8 mouse cellular contexts compared by ENCODE assay signal in genomic region chr11:51916033-51916929, GRCm38 (mm10). TPM values are rescaled to one million over a fixed set of nuclear protein-coding genes. Genes with fewer than 3 reads are reported as not detected.
DNase-seq lines count a peak whose midpoint lies in the region; ATAC-seq lines count a peak whose summit lies in the region.

No protein-coding gene starts in this region.

- peaks cover 5% of the 10 kb centered on the region; the same call in 1 of the 2 replicates for H3K9me3 ChIP-seq in megakaryocyte, embryonic 14.5 days

- peaks cover 63% of the 10 kb centered on the region for H3K4me1 ChIP-seq in megakaryocyte, embryonic 14.5 days

- DNase-seq in R1 (ENCODE audit: low read depth, low spot score): peak; percentile 76
- DNase-seq in cerebellum, postnatal 4 days (ENCODE audit: low spot score in 2 of 2): peak; percentile 31 to 35
- DNase-seq in gastrocnemius, postnatal 10 days: peak; percentile 86
- peak; percentile 70 to 89 for DNase-seq in left cerebral cortex, adult 9 months (ENCODE audit: low spot score in 2 of 2)
- peak; percentile 84 to 89 for DNase-seq in right cerebral cortex, postnatal 10 days (ENCODE audit: low spot score in 2 of 2)
- DNase-seq in yolk sac, embryonic 10.5 days (ENCODE audit: low spot score): peak; percentile 77

- peak overlapping the region; percentile 88 for H3K4me3 ChIP-seq in megakaryocyte, embryonic 14.5 days (replicated peaks)

- peaks cover 4% of the 10 kb centered on the region for H3K36me3 ChIP-seq in megakaryocyte, embryonic 14.5 days (replicated peaks; ENCODE audit: low read length)

- ATAC-seq in inflammation-experienced regulatory T-cells, adult 6 months: peak; percentile 71

- H3K27me3 ChIP-seq in megakaryocyte, embryonic 14.5 days (replicated peaks): no peaks in the 10 kb centered on the region

RNA-seq across cellular contexts. Expression of gene Cdkn2aipnl, which starts 51.2 kb away (rescaled TPM):
- total RNA-seq in gastrocnemius, postnatal 10 days (2021): 10 to 100 TPM; 15.7 to 18.4 TPM
- 100 to 1,000 TPM in 1 of 3 experiments, 10 to 100 TPM in 2; 87.2 to 108 (median 97.6) TPM for polyA plus RNA-seq in inflammation-experienced regulatory T-cells, adult 6 months (2017; shearing (Covaris generic))
- polyA plus RNA-seq in megakaryocyte, embryonic 14.5 days (2012; ENCODE audit: insufficient read depth, low replicate concordance): 17.5 and 17.7 TPM in 2 replicates

RNA-seq across cellular contexts. Expression of gene Jade2, which starts 58.8 kb away (rescaled TPM):
- 1 to 10 TPM; 2.3 to 2.6 TPM for total RNA-seq in gastrocnemius, postnatal 10 days (2021)
- polyA plus RNA-seq in inflammation-experienced regulatory T-cells, adult 6 months (2017; shearing (Covaris generic)): 10 to 100 TPM; 14.1 to 21.5 (median 20.1) TPM
- polyA plus RNA-seq in megakaryocyte, embryonic 14.5 days (2012; ENCODE audit: insufficient read depth, low replicate concordance): 0.26 and 3.6 TPM in 2 replicates

Comparison
In these comparisons a context has a peak if more than half of its experiments do, and no peak if none do; other contexts are left out.
1. Peak in every context shown above with its lines: DNase-seq, ATAC-seq and H3K4me3 ChIP-seq.
2. DNase-seq: peak in every context shown above with its lines; median percentile 86 in right cerebral cortex, postnatal 10 days; 86 in gastrocnemius, postnatal 10 days; 80 in left cerebral cortex, adult 9 months; 77 in yolk sac, embryonic 10.5 days; 76 in R1; 33 in cerebellum, postnatal 4 days.